Mouse (Mus musculus) gastrocnemius, postnatal 10 days (tissue): ENCODE results near the gene Fndc3c1. TPM values are rescaled to one million over a fixed set of nuclear protein-coding genes. Genes with fewer than 3 reads are reported as not detected.
A peak's percentile ranks its signal among the peaks of the same experiment; 100 is the strongest.
"Not testable (repeated sequence)": the region's sequence is repeated elsewhere in the genome, so short reads cannot be mapped to it uniquely, and the experiment has no call there.

ENCODE experiments used
- DNase-seq: peaks from one replicate; pipeline ENCODE4 v3.0.0; 2021; ENCODE audit warnings: mixed read lengths
- long read RNA-seq, 2 experiments: library from polyadenylated mRNA; stranded (forward); transcript quantifications; one replicate each; pipeline ENCODE4 v2.0.0; 2021
- microRNA-seq, 2 experiments: library from miRNA; unstranded; fragments of <30 nt; microRNA quantifications; one replicate each; pipeline ENCODE4 v1.2.0; 2021
- total RNA-seq, 2 experiments: library from RNA; stranded (reverse); gene quantifications; 2 replicates each; pipeline ENCODE4 v1.2.3; 2021

The Fndc3c1 gene
- 10 to 100 TPM; 21.8 to 44.6 TPM for total RNA-seq
- long read RNA-seq, experiment 1, partial matches to known transcripts = 4 of 16 reads
- long read RNA-seq, experiment 1, other reads (novel, unspliced or antisense) = 12 of 16 reads
- long read RNA-seq, experiment 2, partial matches to known transcripts = 3 of 7 reads
- long read RNA-seq, experiment 2, other reads (novel, unspliced or antisense) = 4 of 7 reads

GRCm38 (mm10) chrX:106485101-106485651 lies at the start of gene Fndc3c1:
TSS of gene Fndc3c1 (minus strand) at chrX:106485401.
- peak; percentile 28 for DNase-seq

GRCm38 (mm10) chrX:106486451-106486850 lies 1.2 kb upstream of the Fndc3c1 start:
- no peak for DNase-seq

DNA sequence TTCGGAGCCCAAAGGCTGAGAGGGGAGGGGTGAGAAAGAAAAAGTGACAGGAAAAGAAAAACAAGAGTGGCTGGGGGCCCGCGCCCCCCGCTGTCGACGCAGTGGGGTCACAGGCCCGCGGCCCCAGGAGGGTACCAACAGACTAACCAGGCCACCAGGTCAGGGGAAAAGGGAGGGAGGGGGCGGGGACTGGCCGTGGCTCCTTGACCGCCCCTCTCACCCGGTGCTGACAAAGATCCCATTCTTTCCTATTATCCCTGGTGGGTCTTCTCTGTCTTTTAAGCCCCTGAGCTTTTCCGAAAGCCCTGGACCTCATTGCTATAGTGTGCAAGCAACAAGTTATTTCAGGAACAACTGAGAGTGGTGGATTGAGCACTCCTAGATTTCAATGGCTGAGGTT lies 470 bp upstream of the Fndc3c1 start:
- DNase-seq = no peak

GRCm38 (mm10) chrX:106479891-106480290 lies 5.3 kb downstream of the Fndc3c1 start:
- not testable (repeated sequence) for DNase-seq

GRCm38 (mm10) chrX:106385304-106385703 lies 99.9 kb downstream of the Fndc3c1 start:
- DNase-seq = no peak

GRCm38 (mm10) chrX:106380608-106381007 lies 104.6 kb downstream of the Fndc3c1 start:
- DNase-seq = no peak

Small RNA genes lying within 50 kb of the gene (microRNA-seq; reads per million reads assigned to microRNA genes)
- gene Gm27428 = 0 reads per million in 2 experiments

Other genes starting within 250 kb of the Fndc3c1 start
- 1 to 10 TPM in 1 of 2 experiments, not detected in 1; 1.4 TPM for gene Fnd3c2, start 230.0 kb downstream of the Fndc3c1 start, total RNA-seq
- gene Gm5127, start 97.8 kb upstream of the Fndc3c1 start, total RNA-seq = not detected
- gene Cysltr1, start 118.3 kb upstream of the Fndc3c1 start, total RNA-seq = 1 to 10 TPM in 1 of 2 experiments, under 1 TPM in 1; 0.75 to 1.5 TPM